Mouse (Mus musculus) heart, embryonic 16.5 days (tissue): Measurements from ENCODE around the gene Rpp40. TPM values are rescaled to one million over a fixed set of nuclear protein-coding genes. Genes with fewer than 3 reads are reported as not detected.

Experiments used
- ATAC-seq: fragments of 200-750 bp; cut with Nextera tagmentation; replicated peaks from 2 replicates; pipeline ENCODE4 v1.8.0; 2017; ENCODE audit warnings: moderate number of reproducible peaks; ENCODE audit not compliant: insufficient read depth, low FRiP score; ENCODE audit errors: extremely low read depth
- H3K27ac ChIP-seq: fragments of 300-500 bp; sonication (generic); 2 replicates; pipeline ENCODE4 v1.5.1; 2014; ENCODE audit warnings: mild to moderate bottlenecking, low read length, control low read depth, moderate library complexity
- H3K27me3 ChIP-seq: fragments of 300-500 bp; sonication (generic); 2 replicates; pipeline ENCODE4 v1.6.1; 2014; ENCODE audit warnings: low read length, mixed read lengths; ENCODE audit not compliant: control insufficient read depth, insufficient read depth
- H3K36me3 ChIP-seq: fragments of 300-500 bp; sonication (generic); 2 replicates; pipeline ENCODE4 v1.6.1; 2014; ENCODE audit not compliant: control insufficient read depth, insufficient read depth
- H3K4me1 ChIP-seq: fragments of 300-500 bp; sonication (generic); 2 replicates; pipeline ENCODE4 v1.6.1; 2014; ENCODE audit warnings: low read length, mixed read lengths; ENCODE audit not compliant: control insufficient read depth, insufficient read depth
- H3K4me2 ChIP-seq: fragments of 300-500 bp; sonication (generic); 2 replicates; pipeline ENCODE4 v1.6.1; 2014; ENCODE audit warnings: low read depth, mild to moderate bottlenecking, control low read depth, low read length
- H3K4me3 ChIP-seq: fragments of 300-500 bp; sonication (generic); 2 replicates; pipeline ENCODE4 v1.5.1; 2014; ENCODE audit warnings: mild to moderate bottlenecking, control low read depth, low read length
- H3K9ac ChIP-seq: fragments of 300-500 bp; sonication (generic); 2 replicates; pipeline ENCODE4 v1.6.1; 2014; ENCODE audit warnings: low read length, control low read depth
- H3K9me3 ChIP-seq: fragments of 300-500 bp; sonication (generic); replicated peaks from 2 replicates; pipeline ENCODE4 v1.6.1; 2016; ENCODE audit warnings: low read length; ENCODE audit not compliant: control insufficient read depth
- WGBS: fragments of 180-500 bp; shearing (Covaris S2); extraction: QIAGEN DNeasy Blood & Tissue Kit; methylation state at CpG from one replicate; pipeline ENCODE4 v1.1.7; 2014; 5-methylcytosine and 5-hydroxymethylcytosine counted together
- polyA plus RNA-seq: library from polyadenylated mRNA; unstranded; fragments of >200 nt; fragmentation: Nextera tagmentation; extraction: Ambion mirVana; gene quantifications from 2 replicates; pipeline ENCODE4 v1.2.1, GENCODE M21; 2015

Gene Rpp40
- polyA plus RNA-seq, 1 experiment from 2014 or later: 9.8 TPM

DNA sequence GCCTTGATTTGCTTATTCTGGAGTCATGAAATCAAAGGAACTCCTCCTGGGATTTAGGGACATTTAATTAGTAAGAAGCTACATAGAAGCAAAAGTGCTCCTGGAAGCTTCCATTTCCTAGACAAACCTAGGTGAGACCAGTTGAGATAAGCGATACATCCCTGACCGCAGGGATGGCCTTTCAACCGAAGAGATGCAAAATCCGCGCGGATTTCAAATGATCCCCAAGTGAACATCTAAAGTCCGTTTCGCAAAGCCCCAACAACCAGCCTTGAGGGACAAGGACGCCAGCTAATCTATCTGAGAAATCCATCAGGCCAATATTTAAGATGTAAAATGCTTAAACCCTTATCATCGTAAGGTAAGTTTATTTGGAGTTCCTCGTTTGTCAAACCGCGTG, 781 bp downstream of the Rpp40 start:
- no peaks in the 10 kb centered on the region for H3K4me1 ChIP-seq
- WGBS: under 1% methylated on average over 13 of the region's 13 CpGs
- peak overlapping the region; percentile 79 for H3K9ac ChIP-seq
- no peaks in the 10 kb centered on the region for H3K27me3 ChIP-seq
- ATAC-seq: no peak
- H3K4me3 ChIP-seq: peak overlapping the region; percentile 68
- 0 out of 2 replicates have a peak, but pooled peaks cover 2% of the 10 kb centered on the region for H3K36me3 ChIP-seq
- peak overlapping the region; percentile 94 for H3K4me2 ChIP-seq
- no peaks in the 10 kb centered on the region for H3K9me3 ChIP-seq
- H3K27ac ChIP-seq: no peak overlapping the region

DNA sequence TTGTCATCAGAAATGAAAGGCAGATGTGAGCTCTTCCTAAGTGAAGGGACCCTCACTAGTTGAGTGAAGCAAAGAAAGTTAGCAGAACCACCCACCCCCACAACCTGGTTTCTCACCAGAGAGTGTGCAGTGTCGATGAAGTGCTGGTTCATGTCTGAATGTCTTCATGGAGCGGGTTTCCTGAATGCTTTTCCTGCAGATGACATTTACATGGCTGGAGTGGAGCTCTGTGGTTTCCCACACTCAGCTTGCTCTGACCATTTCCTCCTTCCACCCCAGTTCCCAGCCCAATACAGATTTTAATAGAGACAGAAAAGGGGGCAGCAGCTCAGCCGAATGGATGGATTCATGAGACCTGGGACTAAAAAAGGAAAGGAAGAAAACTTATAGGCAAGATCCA, 13.3 kb downstream of the Rpp40 start:
- ATAC-seq: no peak
- Histone ChIP-seq H3K4me3 (no peak overlapping the region), H3K27me3 (no peaks in the 10 kb centered on the region), H3K9me3 (no peaks in the 10 kb centered on the region), H3K27ac (no peak overlapping the region), H3K9ac (no peak overlapping the region), H3K4me2 (no peak overlapping the region), H3K4me1 (no peaks in the 10 kb centered on the region), H3K36me3 (peaks cover 8% of the 10 kb centered on the region)
- 68% methylated on average over 3 of the region's 3 CpGs for WGBS

DNA sequence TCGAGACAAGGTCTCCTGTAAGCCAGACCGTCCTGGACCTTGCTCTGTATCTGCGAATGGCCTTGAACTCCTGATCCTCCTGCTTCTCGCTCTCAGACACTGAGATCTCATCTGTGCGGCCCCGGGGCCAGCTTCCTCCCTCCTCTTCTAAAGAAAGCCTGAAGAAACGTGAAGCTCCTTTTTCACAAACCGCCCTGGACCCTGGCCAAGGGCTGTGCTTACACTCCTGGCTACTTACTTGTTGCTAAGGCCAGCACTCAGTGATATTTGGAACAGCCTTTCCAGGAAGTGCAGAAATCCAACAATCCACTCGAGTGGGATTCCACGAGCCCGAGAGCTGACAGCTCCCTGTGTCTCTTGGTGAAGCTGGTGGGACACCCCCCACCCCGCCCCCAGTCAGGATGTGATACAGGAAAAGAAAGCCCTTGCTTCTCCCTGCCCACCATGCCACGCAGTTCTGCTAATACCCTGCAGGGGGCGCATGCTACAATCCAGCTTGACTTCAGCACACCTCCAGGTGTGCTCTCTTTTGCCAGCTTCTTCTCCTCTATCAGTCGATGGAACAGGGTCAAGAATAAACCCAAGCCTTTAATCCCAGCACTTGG, 19.9 kb downstream of the Rpp40 start:
- H3K4me3 ChIP-seq: no peak overlapping the region
- no peaks in the 10 kb centered on the region for H3K27me3 ChIP-seq
- H3K4me1 ChIP-seq: peaks cover 3% of the 10 kb centered on the region; the same call in 1 of the 2 replicates
- no peak overlapping the region for H3K4me2 ChIP-seq
- H3K9me3 ChIP-seq: no peaks in the 10 kb centered on the region
- no peak overlapping the region for H3K9ac ChIP-seq
- H3K27ac ChIP-seq: no peak overlapping the region
- ATAC-seq: no peak
- no peaks in the 10 kb centered on the region for H3K36me3 ChIP-seq
- WGBS: 29% methylated on average over 15 of the region's 15 CpGs

DNA sequence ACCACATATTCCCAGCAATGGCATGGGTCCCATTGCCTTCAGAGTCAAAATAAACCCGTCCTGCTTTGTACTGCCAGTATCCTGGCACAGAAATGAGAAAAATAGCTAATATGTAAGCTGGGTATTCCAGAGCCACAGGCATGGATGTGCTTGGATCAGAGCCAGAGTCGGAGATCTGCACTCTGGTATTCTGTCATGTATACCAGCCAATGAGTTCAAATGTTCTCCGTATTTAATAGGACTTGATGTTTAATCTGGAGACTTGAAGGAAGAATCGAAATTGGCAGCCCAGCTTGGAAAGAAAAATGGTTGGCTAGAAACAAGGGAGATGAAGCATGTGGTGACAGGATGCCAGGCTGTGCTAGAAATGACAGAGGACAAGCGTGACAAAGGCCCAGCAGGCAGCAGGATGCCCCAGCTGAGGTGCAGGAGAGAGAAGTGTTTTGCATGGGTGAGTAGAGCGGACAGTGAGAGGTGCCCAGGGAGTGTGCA, 25.6 kb downstream of the Rpp40 start:
- no peaks in the 10 kb centered on the region for H3K27me3 ChIP-seq
- no peak overlapping the region for H3K4me2 ChIP-seq
- H3K4me1 ChIP-seq: no peaks in the 10 kb centered on the region; the same call in 1 of the 2 replicates
- no peaks in the 10 kb centered on the region for H3K9me3 ChIP-seq
- no peak overlapping the region for H3K9ac ChIP-seq
- no peak for ATAC-seq
- no peaks in the 10 kb centered on the region for H3K36me3 ChIP-seq
- WGBS: 75% methylated on average over 6 of the region's 6 CpGs
- no peak overlapping the region for H3K4me3 ChIP-seq
- no peak overlapping the region for H3K27ac ChIP-seq

DNA sequence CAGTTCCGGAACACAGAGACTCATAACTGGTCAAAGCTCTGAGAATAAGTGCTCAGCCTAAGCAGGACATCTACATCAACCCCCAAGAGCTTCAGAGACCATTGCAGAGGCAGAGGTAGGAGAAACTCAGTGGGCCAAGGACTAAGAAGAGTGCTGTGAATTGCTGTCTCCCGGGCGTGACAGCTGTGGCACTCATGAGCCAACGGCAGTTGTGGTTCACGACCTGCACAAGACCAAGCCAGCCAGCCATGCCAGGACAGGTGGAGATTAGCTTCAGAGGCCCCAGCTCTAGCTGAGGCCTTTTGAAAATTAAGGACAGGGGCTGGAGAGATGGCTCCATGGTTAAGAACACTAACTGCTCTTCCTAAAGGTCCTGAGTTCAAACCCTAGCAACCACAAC, 26.6 kb downstream of the Rpp40 start:
- Histone ChIP-seq H3K9ac (no peak overlapping the region), H3K27ac (no peak overlapping the region), H3K4me3 (no peak overlapping the region), H3K27me3 (no peaks in the 10 kb centered on the region), H3K9me3 (no peaks in the 10 kb centered on the region), H3K4me1 (no peaks in the 10 kb centered on the region), H3K4me2 (no peak overlapping the region), H3K36me3 (no peaks in the 10 kb centered on the region)
- WGBS: 72% methylated on average over 5 of the region's 5 CpGs
- ATAC-seq: no peak

DNA sequence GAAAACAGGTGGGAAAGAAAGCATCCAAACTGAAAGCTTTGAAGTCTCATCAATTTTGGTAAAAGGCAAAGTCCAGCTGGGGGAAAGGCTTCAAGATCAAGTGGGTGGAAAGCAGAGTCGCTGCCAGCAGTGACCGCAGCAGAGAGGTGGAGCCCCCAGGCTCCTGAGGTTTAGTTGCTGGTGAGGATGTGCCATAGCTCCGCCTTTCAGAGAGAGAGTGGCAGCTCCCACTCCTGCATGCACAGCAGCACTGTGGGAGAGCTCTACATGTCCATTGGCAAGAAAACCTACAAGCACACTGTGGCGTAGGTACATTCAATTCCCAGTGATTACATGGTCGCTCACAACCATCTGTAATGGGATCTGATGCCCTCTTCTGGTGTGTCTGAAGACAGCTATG, 27.1 kb downstream of the Rpp40 start:
- Histone ChIP-seq H3K4me3 (no peak overlapping the region), H3K9me3 (no peaks in the 10 kb centered on the region)
- WGBS: 52% methylated on average over 5 of the region's 5 CpGs

DNA sequence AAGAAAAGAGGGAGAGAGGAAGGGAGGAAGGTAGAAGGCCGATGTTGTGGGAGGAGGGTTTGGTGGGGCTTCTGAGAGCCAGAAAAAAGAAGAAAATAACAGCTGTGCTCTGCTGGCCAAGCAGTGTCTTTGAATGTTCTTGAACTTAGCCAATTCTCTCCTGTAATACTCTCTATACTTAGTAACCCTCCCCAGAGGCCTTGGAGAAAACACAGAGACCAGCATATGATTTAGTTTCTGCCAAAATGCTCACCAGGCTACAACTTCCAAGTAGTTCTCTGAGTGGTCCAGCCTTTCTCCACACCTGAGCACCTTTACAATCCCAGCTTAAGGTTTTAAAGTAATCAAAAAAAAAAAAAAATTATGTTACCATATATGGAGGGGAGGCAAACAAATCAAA, 27.9 kb downstream of the Rpp40 start:
- H3K9me3 ChIP-seq: no peaks in the 10 kb centered on the region
- 38% methylated on average over 1 of the region's 1 CpGs for WGBS
- no peak for ATAC-seq

More for the DNA sequence above, 27.1 kb downstream of the Rpp40 start:
- no peaks in the 10 kb centered on the region; the same call in 1 of the 2 replicates for H3K36me3 ChIP-seq
- no peak for ATAC-seq
- H3K27ac ChIP-seq: no peak overlapping the region
- H3K4me2 ChIP-seq: no peak overlapping the region
- no peaks in the 10 kb centered on the region for H3K27me3 ChIP-seq
- H3K4me1 ChIP-seq: no peaks in the 10 kb centered on the region
- H3K9ac ChIP-seq: no peak overlapping the region

DNA sequence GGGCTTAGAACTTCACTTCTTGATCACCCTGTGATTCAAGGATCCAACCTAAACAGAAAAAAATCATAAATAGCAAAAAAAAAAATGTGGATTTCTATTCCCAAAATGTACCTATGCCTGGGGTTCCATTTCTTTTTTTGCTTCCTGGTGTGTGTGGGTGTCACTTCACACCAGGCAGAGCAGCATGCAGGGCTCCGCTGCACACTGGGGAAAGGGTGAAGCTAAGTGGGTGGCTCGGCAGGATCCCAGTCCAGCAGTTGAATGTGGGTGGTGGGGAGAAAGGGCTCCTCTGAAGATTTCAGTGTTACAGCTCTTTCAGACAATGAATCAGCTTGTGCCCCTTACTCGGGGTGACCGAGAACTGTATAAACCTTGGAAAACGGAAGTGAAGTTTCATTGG, 30.8 kb downstream of the Rpp40 start:
- no peak overlapping the region for H3K4me2 ChIP-seq
- H3K27ac ChIP-seq: no peak overlapping the region
- H3K9me3 ChIP-seq: no peaks in the 10 kb centered on the region
- ATAC-seq: no peak
- H3K36me3 ChIP-seq: peaks cover 6% of the 10 kb centered on the region; the same call in 1 of the 2 replicates
- no peaks in the 10 kb centered on the region for H3K4me1 ChIP-seq
- H3K27me3 ChIP-seq: no peaks in the 10 kb centered on the region
- H3K9ac ChIP-seq: no peak overlapping the region
- no peak overlapping the region for H3K4me3 ChIP-seq
- 85% methylated on average over 5 of the region's 5 CpGs for WGBS

More for the DNA sequence above, 27.9 kb downstream of the Rpp40 start:
- H3K36me3 ChIP-seq: no peaks in the 10 kb centered on the region; the same call in 1 of the 2 replicates
- H3K4me3 ChIP-seq: no peak overlapping the region
- no peaks in the 10 kb centered on the region for H3K27me3 ChIP-seq
- H3K4me2 ChIP-seq: no peak overlapping the region
- no peak overlapping the region for H3K27ac ChIP-seq
- H3K4me1 ChIP-seq: no peaks in the 10 kb centered on the region
- no peak overlapping the region for H3K9ac ChIP-seq

DNA sequence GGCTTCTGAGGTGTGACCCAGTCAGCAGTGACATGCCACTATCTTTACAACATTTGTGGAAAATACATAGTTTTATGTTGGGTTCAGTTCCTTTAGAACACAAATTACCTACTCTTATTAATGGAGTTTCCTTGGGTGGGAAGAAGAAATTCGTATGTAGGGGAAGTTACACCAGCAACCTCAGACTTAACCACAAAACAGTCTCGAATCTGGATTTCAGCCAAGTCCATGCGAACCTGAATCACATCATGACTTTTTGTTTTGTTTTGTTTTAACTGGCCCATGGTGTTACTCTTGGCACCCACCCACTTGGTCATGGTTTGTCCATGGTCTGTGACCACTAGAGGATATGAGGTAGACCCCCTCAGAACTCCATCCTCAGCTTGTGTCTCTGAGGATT, 35.1 kb downstream of the Rpp40 start:
- Histone ChIP-seq H3K9ac (no peak overlapping the region), H3K36me3 (peaks cover 6% of the 10 kb centered on the region; the same call in 1 of the 2 replicates)
- WGBS: 62% methylated on average over 3 of the region's 3 CpGs

More for the DNA sequence above, 35.1 kb downstream of the Rpp40 start:
- no peak for ATAC-seq
- no peak overlapping the region for H3K4me2 ChIP-seq
- H3K27ac ChIP-seq: no peak overlapping the region
- no peaks in the 10 kb centered on the region for H3K9me3 ChIP-seq
- no peak overlapping the region for H3K4me3 ChIP-seq
- no peaks in the 10 kb centered on the region; the same call in 1 of the 2 replicates for H3K4me1 ChIP-seq
- no peaks in the 10 kb centered on the region for H3K27me3 ChIP-seq
